Mouse (Mus musculus): ENCODE results near the gene Tctex1d2.

DNA sequence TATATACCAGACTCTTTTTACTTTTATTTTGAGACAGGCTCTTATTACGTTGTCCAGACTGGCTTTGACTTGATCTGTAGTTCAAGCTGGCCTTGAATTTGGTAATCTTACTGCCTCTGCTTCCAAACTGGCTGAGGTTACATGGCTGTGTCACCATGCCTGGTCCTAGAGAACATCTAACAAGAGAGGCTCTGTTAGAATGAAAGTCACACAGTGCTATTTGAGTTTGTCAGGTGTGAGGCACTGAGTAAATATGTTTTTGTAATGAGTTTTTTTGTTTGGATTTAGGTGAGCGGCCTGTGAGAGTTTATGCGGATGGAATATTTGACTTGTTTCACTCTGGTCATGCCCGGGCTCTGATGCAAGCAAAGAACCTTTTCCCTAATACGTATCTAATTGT is 42.2 kb downstream of the Tctex1d2 start:
- no peak for TF ChIP-seq CTCF (IDR thresholded peaks at IDR 0.05; ENCODE audit: low read depth)
- no peak for TF ChIP-seq EP300 (IDR thresholded peaks at IDR 0.05; ENCODE audit: low read depth)
